ENCODE assay signal across 9 mouse cellular contexts in genomic region chr6:53066978-53067377, GRCm38 (mm10). TPM values are rescaled to one million over a fixed set of nuclear protein-coding genes. Genes with fewer than 3 reads are reported as not detected.
DNase-seq lines count a peak whose midpoint lies in the region; ATAC-seq and TF ChIP-seq lines count a peak whose summit lies in the region.
"Had no signal": no experiment of that assay in that cellular context is flagged by ENCODE, and none has a peak within 500 bp of the region (broad histone marks: within the 10 kb centered on the region; RNA-seq: fewer than 3 reads in every experiment).

No protein-coding gene starts in this region.

- ATAC-seq in kidney, embryonic 15.5 days (replicated peaks; ENCODE audit: low FRiP score) = no peak
- no peak for ATAC-seq in midbrain, postnatal 0 days (ENCODE audit: low FRiP score)

- H3K27me3 ChIP-seq in kidney, embryonic 15.5 days = peaks cover 45% of the 10 kb centered on the region
- H3K27me3 ChIP-seq in forebrain, embryonic 10.5 days (ENCODE audit: poor library complexity, severe bottlenecking) = peaks cover 67% of the 10 kb centered on the region
- H3K27me3 ChIP-seq in midbrain, postnatal 0 days (ENCODE audit: insufficient read depth, low read length) = no peaks in the 10 kb centered on the region

- no peak for DNase-seq in kidney, postnatal 10 days
- DNase-seq in forebrain, embryonic 10.5 days (ENCODE audit: extremely low spot score, low spot score) = no peak
- peak; percentile 16 for DNase-seq in induced T-regulatory cell, adult 2 months (ENCODE audit: low read depth)
- no peak for DNase-seq in midbrain, postnatal 0 days (ENCODE audit: low spot score)
- no peak for DNase-seq in right cerebral cortex, postnatal 14 days
- DNase-seq in frontal cortex, postnatal 14 days (ENCODE audit: low spot score in 2 of 2) = no peak
- no peak for DNase-seq in adipocyte (ENCODE audit: low spot score)
- DNase-seq: gastrocnemius, postnatal 14 days had no signal

- H3K9me3 ChIP-seq in kidney, embryonic 15.5 days (replicated peaks) = no peaks in the 10 kb centered on the region
- H3K9me3 ChIP-seq in forebrain, embryonic 10.5 days = no peaks in the 10 kb centered on the region
- no peaks in the 10 kb centered on the region for H3K9me3 ChIP-seq in midbrain, postnatal 0 days (ENCODE audit: low read length)

- peak overlapping the region; percentile 78 for H3K4me3 ChIP-seq in kidney, embryonic 15.5 days (replicated peaks)
- peak overlapping the region; percentile 84; the same call in 1 of the 2 replicates for H3K4me3 ChIP-seq in forebrain, embryonic 10.5 days
- H3K4me3 ChIP-seq in midbrain, postnatal 0 days (ENCODE audit: low read depth, low read length) = peak overlapping the region; percentile 93

- WGBS in kidney, embryonic 15.5 days = 56% methylated on average over 3 of the region's 3 CpGs
- WGBS in forebrain, embryonic 10.5 days = 51% methylated on average over 3 of the region's 3 CpGs
- WGBS in midbrain, postnatal 0 days = 48% methylated on average over 3 of the region's 3 CpGs

- peaks cover 9% of the 10 kb centered on the region for H3K4me1 ChIP-seq in kidney, embryonic 15.5 days
- H3K4me1 ChIP-seq in forebrain, embryonic 10.5 days = peaks cover 17% of the 10 kb centered on the region
- peaks cover 5% of the 10 kb centered on the region; the same call in 1 of the 2 replicates for H3K4me1 ChIP-seq in midbrain, postnatal 0 days (ENCODE audit: insufficient read depth, low read length)

- no peaks in the 10 kb centered on the region for H3K36me3 ChIP-seq in kidney, embryonic 15.5 days
- no peaks in the 10 kb centered on the region for H3K36me3 ChIP-seq in forebrain, embryonic 10.5 days (replicated peaks)
- no peaks in the 10 kb centered on the region for H3K36me3 ChIP-seq in midbrain, postnatal 0 days (ENCODE audit: insufficient read depth, low read length)

- TF ChIP-seq CTCF in midbrain, postnatal 0 days (IDR thresholded peaks at IDR 0.05) = no peak

- no peak overlapping the region for H3K9ac ChIP-seq in kidney, embryonic 15.5 days
- no peak overlapping the region for H3K9ac ChIP-seq in midbrain, postnatal 0 days (replicated peaks; ENCODE audit: low read length, poor library complexity, severe bottlenecking)

- H3K27ac ChIP-seq in kidney, embryonic 15.5 days = no peak overlapping the region
- no peak overlapping the region for H3K27ac ChIP-seq in forebrain, embryonic 10.5 days
- H3K27ac ChIP-seq in midbrain, postnatal 0 days (ENCODE audit: low read depth, low read length) = no peak overlapping the region

- H3K4me2 ChIP-seq in kidney, embryonic 15.5 days = peak overlapping the region; percentile 97; the same call in 1 of the 2 replicates
- peak overlapping the region; percentile 87 for H3K4me2 ChIP-seq in midbrain, postnatal 0 days (ENCODE audit: low read depth, low read length, poor library complexity, severe bottlenecking)

RNA-seq across cellular contexts. Expression of gene Jazf1, which starts 1.5 kb away (rescaled TPM):
- 3.3 and 3.9 TPM in 2 replicates for polyA plus RNA-seq in kidney, embryonic 15.5 days (2015; fragmentation: Nextera tagmentation; extraction: Ambion mirVana)
- polyA plus RNA-seq in forebrain, embryonic 10.5 days (2016; fragmentation: Nextera tagmentation; extraction: Ambion mirVana) = 1.9 and 2.2 TPM in 2 replicates
- total RNA-seq in midbrain, postnatal 0 days (2014; rRNA removed) = 44.4 and 55.3 TPM in 2 replicates
- 77.3 and 79.7 TPM in 2 replicates for polyA plus RNA-seq in midbrain, postnatal 0 days (2015; fragmentation: Nextera tagmentation; extraction: Ambion mirVana)

Comparison
In these comparisons a context has a peak if more than half of its experiments do, and no peak if none do; other contexts are left out.
1. RNA of gene Jazf1, which starts 1.5 kb away (polyA plus RNA-seq): 77.3 to 79.7 TPM in midbrain, postnatal 0 days; 3.3 to 3.9 TPM in kidney, embryonic 15.5 days and 1.9 to 2.2 TPM in forebrain, embryonic 10.5 days; every median in the first group is over 10 times any median in the second.
2. Peak in every context shown above with its lines, with median percentiles within 50 percentile points of each other: H3K4me3 ChIP-seq.